Mouse (Mus musculus) MEL (cell line): ENCODE data around the gene Slc39a2. TPM values are rescaled to one million over a fixed set of nuclear protein-coding genes. Genes with fewer than 3 reads are reported as not detected.

Source experiments
- DNase-seq: peaks from one replicate; pipeline ENCODE4 v3.0.0; 2011; ENCODE audit warnings: low read depth, low spot score
- H3K27ac ChIP-seq: 2 replicates; pipeline ENCODE4 v1.5.1; 2012; ENCODE audit warnings: low read depth, mild to moderate bottlenecking, control low read depth, low read length, moderate library complexity; ENCODE audit not compliant: control insufficient read depth
- H3K27me3 ChIP-seq, 2 experiments: fragments of 150-350 bp in 1 of 2; sonication (generic) in 1 of 2; 2 replicates each; pipeline ENCODE4 v1.6.1; 2012; ENCODE audit warnings: low read length in 2 of 2, mild to moderate bottlenecking in 2 of 2, improper control_type of control experiment in 1 of 2, moderate library complexity in 1 of 2; ENCODE audit not compliant: insufficient read depth in 2 of 2, control insufficient read depth in 1 of 2
- H3K36me3 ChIP-seq, 2 experiments: 2 replicates each; pipeline ENCODE4 v1.6.1; 2012 to 2014; ENCODE audit warnings: low read length in 2 of 2, improper control_type of control experiment in 1 of 2, inconsistent platforms in 1 of 2, mild to moderate bottlenecking in 1 of 2; ENCODE audit not compliant: insufficient read depth in 2 of 2, control insufficient read depth in 1 of 2
- H3K4me1 ChIP-seq, 2 experiments: fragments of 150-350 bp in 1 of 2; sonication (generic) in 1 of 2; 2 replicates each; pipeline ENCODE4 v1.6.1; 2012; ENCODE audit warnings: low read length in 2 of 2, improper control_type of control experiment in 1 of 2, mild to moderate bottlenecking in 1 of 2; ENCODE audit not compliant: insufficient read depth in 2 of 2, control insufficient read depth in 1 of 2
- H3K4me3 ChIP-seq, 2 experiments: fragments of 150-350 bp in 1 of 2; sonication (generic) in 1 of 2; 2 replicates each; pipeline ENCODE4 v1.5.1; 2012; ENCODE audit warnings: low read depth in 2 of 2, low read length in 2 of 2, mild to moderate bottlenecking in 2 of 2, moderate library complexity in 2 of 2, control low read depth in 1 of 2, improper control_type of control experiment in 1 of 2; ENCODE audit not compliant: control insufficient read depth in 1 of 2, insufficient read depth in 1 of 2
- H3K79me2 ChIP-seq: 2 replicates; pipeline ENCODE4 v1.6.1; 2012; ENCODE audit warnings: mild to moderate bottlenecking, low read length, moderate library complexity; ENCODE audit not compliant: control insufficient read depth, poor library complexity, insufficient read depth
- H3K9ac ChIP-seq: 2 replicates; pipeline ENCODE4 v1.6.1; 2012; ENCODE audit warnings: low read depth, mild to moderate bottlenecking, control low read depth, low read length, moderate library complexity; ENCODE audit not compliant: control insufficient read depth, poor library complexity, severe bottlenecking
- H3K9me3 ChIP-seq: fragments of 150-350 bp; sonication (generic); replicated peaks from 2 replicates; pipeline ENCODE4 v1.6.1; 2012; ENCODE audit warnings: mild to moderate bottlenecking, low read length, improper control_type of control experiment, moderate library complexity; ENCODE audit not compliant: insufficient read depth
- CHD2 ChIP-seq: IDR thresholded peaks from 2 replicates; pipeline ENCODE4 v1.6.1; 2011; ENCODE audit warnings: low read length, improper control_type of control experiment
- CTCF ChIP-seq, 3 experiments: IDR thresholded peaks in 2 of 3; conservative IDR thresholded peaks in 1 of 3; 2 replicates each; pipeline ENCODE4 v1.5.1; 2011 to 2012; ENCODE audit warnings: low read length in 3 of 3, low read depth in 2 of 3, mild to moderate bottlenecking in 2 of 3, improper control_type of control experiment in 1 of 3, inconsistent platforms in 1 of 3, mixed read lengths in 1 of 3, moderate library complexity in 1 of 3; ENCODE audit not compliant: control insufficient read depth in 1 of 3, insufficient read depth in 1 of 3, poor library complexity in 1 of 3, severe bottlenecking in 1 of 3
- E2F4 ChIP-seq: IDR thresholded peaks from 2 replicates; pipeline ENCODE4 v1.6.1; 2011; ENCODE audit warnings: low read depth, low read length, improper control_type of control experiment, borderline replicate concordance
- ELF1 ChIP-seq: IDR thresholded peaks from 2 replicates; pipeline ENCODE4 v1.6.1; 2014; ENCODE audit warnings: low read depth, mild to moderate bottlenecking, inconsistent platforms, low read length, improper control_type of control experiment, moderate library complexity
- EP300 ChIP-seq, 2 experiments: IDR thresholded peaks; 2 replicates each; pipeline ENCODE4 v1.6.1; 2011; ENCODE audit warnings: improper control_type of control experiment in 2 of 2, low read length in 2 of 2, low read depth in 1 of 2, mild to moderate bottlenecking in 1 of 2
- ETS1 ChIP-seq: IDR thresholded peaks from 2 replicates; pipeline ENCODE4 v1.6.1; 2012; ENCODE audit warnings: low read depth, mild to moderate bottlenecking, inconsistent platforms, low read length, improper control_type of control experiment, moderate library complexity
- GATA1 ChIP-seq: IDR thresholded peaks from 2 replicates; pipeline ENCODE4 v1.6.1; 2011; ENCODE audit warnings: low read depth, low read length, improper control_type of control experiment
- KAT2A ChIP-seq: conservative IDR thresholded peaks from 2 replicates; pipeline ENCODE4 v1.6.1; 2012; ENCODE audit warnings: low read depth, low read length, improper control_type of control experiment, inconsistent platforms
- MAZ ChIP-seq: IDR thresholded peaks from 2 replicates; pipeline ENCODE4 v1.6.1; 2012; ENCODE audit warnings: low read depth, mild to moderate bottlenecking, inconsistent platforms, low read length, improper control_type of control experiment
- MEF2A ChIP-seq: IDR thresholded peaks from 2 replicates; pipeline ENCODE4 v1.6.1; 2014; ENCODE audit warnings: low read depth, mild to moderate bottlenecking, inconsistent platforms, low read length, improper control_type of control experiment; ENCODE audit not compliant: poor library complexity, insufficient replicate concordance, severe bottlenecking; ENCODE audit errors: extremely low read depth
- NELFE ChIP-seq: IDR thresholded peaks from 2 replicates; pipeline ENCODE4 v1.6.1; 2011; ENCODE audit warnings: low read depth, low read length, improper control_type of control experiment
- NRF1 ChIP-seq: IDR thresholded peaks from 2 replicates; pipeline ENCODE4 v1.6.1; 2014; ENCODE audit warnings: low read depth, mild to moderate bottlenecking, inconsistent platforms, low read length, improper control_type of control experiment, moderate library complexity; ENCODE audit not compliant: poor library complexity, insufficient read depth, severe bottlenecking
- POLR2A ChIP-seq, 2 experiments: IDR thresholded peaks; 2 replicates each; pipeline ENCODE4 v1.6.1; 2011 to 2012; ENCODE audit warnings: low read length in 2 of 2, mild to moderate bottlenecking in 2 of 2, control low read depth in 1 of 2, improper control_type of control experiment in 1 of 2, low read depth in 1 of 2, moderate library complexity in 1 of 2; ENCODE audit not compliant: control insufficient read depth in 1 of 2, insufficient read depth in 1 of 2, poor library complexity in 1 of 2
- POLR2AphosphoS2 ChIP-seq: IDR thresholded peaks from 2 replicates; pipeline ENCODE4 v1.6.1; 2011; ENCODE audit warnings: low read length, improper control_type of control experiment
- POLR2AphosphoS5 ChIP-seq: IDR thresholded peaks from 2 replicates; pipeline ENCODE4 v1.6.1; 2012; ENCODE audit warnings: low read depth, borderline replicate concordance, mild to moderate bottlenecking, inconsistent platforms, low read length, moderate library complexity, mixed read lengths
- RCOR1 ChIP-seq: IDR thresholded peaks from 2 replicates; pipeline ENCODE4 v1.6.1; 2012; ENCODE audit warnings: low read depth, mild to moderate bottlenecking, inconsistent platforms, low read length, improper control_type of control experiment
- SIN3A ChIP-seq: IDR thresholded peaks from 2 replicates; pipeline ENCODE4 v1.6.1; 2012; ENCODE audit warnings: low read length, improper control_type of control experiment, inconsistent platforms
- SMC3 ChIP-seq: IDR thresholded peaks from 2 replicates; pipeline ENCODE4 v1.6.1; 2011; ENCODE audit warnings: low read depth, low read length, improper control_type of control experiment
- TAL1 ChIP-seq: IDR thresholded peaks from 2 replicates; pipeline ENCODE4 v1.6.1; 2012; ENCODE audit warnings: mild to moderate bottlenecking, inconsistent platforms, low read length, moderate library complexity, mixed read lengths
- TBP ChIP-seq: IDR thresholded peaks from 2 replicates; pipeline ENCODE4 v1.8.0; 2011; ENCODE audit warnings: low read depth, low read length, improper control_type of control experiment
- TCF12 ChIP-seq: IDR thresholded peaks from 2 replicates; pipeline ENCODE4 v1.6.1; 2014; ENCODE audit warnings: low read depth, mild to moderate bottlenecking, inconsistent platforms, low read length, improper control_type of control experiment, moderate library complexity
- USF1 ChIP-seq: IDR thresholded peaks from 2 replicates; pipeline ENCODE4 v1.6.1; 2014; ENCODE audit warnings: low read depth, mild to moderate bottlenecking, inconsistent platforms, low read length, improper control_type of control experiment, moderate library complexity
- ZC3H11A ChIP-seq: IDR thresholded peaks from 2 replicates; pipeline ENCODE4 v1.6.1; 2012; ENCODE audit warnings: low read depth, mild to moderate bottlenecking, inconsistent platforms, low read length, improper control_type of control experiment
- ZKSCAN1 ChIP-seq: IDR thresholded peaks from 2 replicates; pipeline ENCODE4 v1.6.1; 2012; ENCODE audit warnings: low read depth, mild to moderate bottlenecking, inconsistent platforms, low read length, improper control_type of control experiment, moderate library complexity
- ZMIZ1 ChIP-seq: IDR thresholded peaks from 2 replicates; pipeline ENCODE4 v1.6.1; 2012; ENCODE audit warnings: low read depth, mild to moderate bottlenecking, inconsistent platforms, low read length, improper control_type of control experiment, moderate library complexity
- polyA plus RNA-seq, 2 experiments: library from polyadenylated mRNA; stranded (reverse) in 1 of 2; unstranded in 1 of 2; fragments of >175 nt in 1 of 2; fragments of >200 nt in 1 of 2; gene quantifications; 2 replicates each; pipeline versions ENCODE4 v1.2.1 to v1.2.4; 2012; ENCODE audit warnings: low replicate concordance in 2 of 2, low read depth in 1 of 2; ENCODE audit not compliant: insufficient read length in 2 of 2, insufficient read depth in 1 of 2, missing spikeins in 1 of 2
- total RNA-seq: library from RNA; depleted of rRNA; stranded (reverse); fragments of 300-350 nt; gene quantifications from 2 replicates; pipeline ENCODE4 v1.2.3, GENCODE M21; 2012

Slc39a2 gene
- total and polyA plus RNA-seq, 3 experiments = 0.07 TPM; not detected in 2

DNA sequence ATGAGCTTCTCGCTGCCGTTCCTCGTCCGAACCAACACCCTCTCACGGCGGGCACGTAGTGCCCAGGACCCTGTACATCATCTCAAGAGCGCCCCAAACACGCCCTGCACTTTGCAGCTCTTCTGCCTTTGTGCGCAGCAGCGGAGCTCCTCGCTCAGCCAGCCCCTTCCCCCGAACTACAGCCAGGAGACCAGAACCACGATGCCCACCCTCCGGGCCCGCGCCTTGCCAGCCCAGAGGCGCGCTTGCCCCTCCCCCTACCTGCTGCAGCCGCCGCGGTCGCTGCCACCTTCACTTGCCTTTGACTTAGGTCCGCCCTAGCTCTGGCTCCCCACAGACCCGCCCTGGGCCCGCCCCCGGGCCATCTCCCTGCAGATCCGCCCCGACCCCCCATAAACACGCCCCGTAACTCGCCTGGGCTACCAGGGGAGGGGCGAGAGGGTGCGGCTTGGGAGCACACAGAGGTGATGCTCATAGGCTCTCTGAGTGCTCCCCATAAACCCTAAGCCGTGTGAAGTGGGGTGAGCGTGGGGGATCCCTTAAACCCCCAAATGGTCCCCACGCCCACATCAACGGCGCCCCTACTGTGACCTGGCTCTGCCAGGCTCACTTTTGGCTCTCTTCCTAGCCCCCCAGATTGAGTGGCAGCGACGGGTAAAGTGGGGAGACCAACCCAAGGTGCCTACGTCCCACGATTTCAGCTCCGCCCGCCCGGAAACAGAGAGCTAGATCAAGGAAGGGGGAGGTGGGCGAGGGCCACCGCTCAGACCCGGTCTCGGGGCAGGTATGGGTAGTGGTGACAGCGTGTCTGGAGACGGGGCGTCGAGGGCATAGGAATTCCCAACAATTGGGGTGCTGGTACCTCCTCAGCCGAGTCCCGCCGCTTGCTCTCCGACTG, 20.6 kb downstream of the Slc39a2 start:
- TF ChIP-seq TCF12 (no peak), ETS1 (no peak), TBP (peak; percentile 31; the same call in 1 of the 2 replicates), MEF2A (no peak), MAZ (peak; percentile 71), SIN3A (peak; percentile 38; the same call in 1 of the 2 replicates), KAT2A (no peak), POLR2A (IDR thresholded peaks at IDR 0.05; ENCODE audit: control insufficient read depth in 1 of 2, insufficient read depth in 1 of 2, low read depth in 1 of 2, low read length in 2 of 2, poor library complexity in 1 of 2) (peak in 1 of 2 experiments; percentile 8; a peak in 1 of 4 replicates), USF1 (no peak)
- TF ChIP-seq, all 39 proteins: peak for 4
- no peaks in the 10 kb centered on the region for H3K27me3 ChIP-seq
- H3K36me3 ChIP-seq = peaks cover 0 to 5% of the 10 kb centered on the region in 2 experiments; a peak in 2 of 4 replicates
- H3K9ac ChIP-seq = peak overlapping the region; percentile 54
- peaks cover 2 to 9% of the 10 kb centered on the region in 2 experiments for H3K4me1 ChIP-seq
- no peak overlapping the region; the same call in 1 of the 2 replicates for H3K27ac ChIP-seq
- H3K4me3 ChIP-seq = peak overlapping the region; percentile 70 to 97
- no peaks in the 10 kb centered on the region for H3K9me3 ChIP-seq
- DNase-seq = peak; percentile 94
- H3K79me2 ChIP-seq = no peaks in the 10 kb centered on the region

DNA sequence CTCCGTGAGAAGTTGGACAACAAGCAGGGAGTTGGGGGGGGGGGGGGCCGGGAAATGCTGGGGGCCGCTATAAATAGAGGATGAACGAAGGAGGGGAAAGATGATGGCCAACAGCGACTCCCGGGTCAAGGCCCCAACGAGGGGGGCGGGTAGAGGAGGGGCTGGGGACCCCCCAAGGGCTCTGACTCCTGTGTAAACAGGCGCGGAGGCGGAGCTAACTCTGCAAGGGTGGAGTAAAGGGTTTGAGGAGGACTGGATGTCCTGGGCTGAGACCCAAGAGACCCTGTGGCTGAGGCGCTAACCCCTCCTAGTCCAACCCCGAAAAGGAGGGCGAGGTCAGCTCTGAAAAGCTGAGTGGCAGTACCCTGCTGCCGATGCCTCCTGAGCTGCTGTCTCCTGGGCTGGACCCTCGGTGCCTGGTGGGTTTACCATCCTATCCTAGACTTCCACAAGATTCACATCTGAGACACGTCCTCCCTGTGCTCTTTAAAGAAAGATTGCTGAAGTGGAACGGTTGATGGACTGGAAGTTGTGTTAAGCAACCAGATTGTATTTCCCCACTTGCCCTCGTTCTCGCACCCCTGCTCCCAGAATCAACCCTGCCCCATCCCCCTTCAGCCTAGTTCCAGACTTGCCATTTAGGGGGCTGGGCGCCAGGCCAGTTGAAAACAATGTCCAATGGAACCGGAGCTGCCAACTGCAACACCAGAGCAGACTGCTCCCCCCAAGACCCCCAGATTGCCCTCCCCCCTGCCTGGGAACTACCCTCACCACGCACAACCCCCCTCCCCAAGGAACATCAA, 21.5 kb downstream of the Slc39a2 start, which contains the start of gene Ndrg2:
Gene Ndrg2, minus strand, starts transcription at position 199 of the 803 bp plus-strand sequence.
- Histone ChIP-seq H3K36me3 (peaks cover 0 to 5% of the 10 kb centered on the region in 2 experiments; a peak in 2 of 4 replicates), H3K27ac (no peak within 1 kb of the TSS), H3K79me2 (no peaks in the 10 kb centered on the region), H3K27me3 (no peaks in the 10 kb centered on the region), H3K9ac (peak within 1 kb of the TSS; percentile 54), H3K4me1 (peaks cover 2 to 9% of the 10 kb centered on the region in 2 experiments), H3K4me3 (peak within 1 kb of the TSS; percentile 70 to 97), H3K9me3 (no peaks in the 10 kb centered on the region)
- TF ChIP-seq NELFE = no peak
- TF ChIP-seq ELF1 = no peak
- TF ChIP-seq ZMIZ1 = no peak
- TF ChIP-seq ZKSCAN1 = no peak
- no peak for TF ChIP-seq GATA1
- TF ChIP-seq POLR2AphosphoS5 = no peak
- no peak for TF ChIP-seq SMC3
- TF ChIP-seq EP300 (IDR thresholded peaks at IDR 0.05; ENCODE audit: low read depth in 1 of 2, low read length in 2 of 2) = no peak
- no peak for TF ChIP-seq TAL1
- no peak for TF ChIP-seq CTCF (IDR thresholded peaks at IDR 0.05 in 2 of 3, conservative IDR thresholded peaks at IDR 0.05 in 1 of 3; ENCODE audit: control insufficient read depth in 1 of 3, insufficient read depth in 1 of 3, low read depth in 2 of 3, low read length in 3 of 3, poor library complexity in 1 of 3, severe bottlenecking in 1 of 3)
- no peak for TF ChIP-seq RCOR1
- no peak for TF ChIP-seq E2F4
- no peak for TF ChIP-seq ZC3H11A
- no peak for TF ChIP-seq TCF12
- no peak for TF ChIP-seq NRF1
- TF ChIP-seq MEF2A = no peak
- TF ChIP-seq POLR2AphosphoS2 = no peak
- TF ChIP-seq CHD2 = no peak
- peak; percentile 39 for DNase-seq
